Comparison of ENCODE assay signal across 11 mouse cellular contexts in the genomic region with DNA sequence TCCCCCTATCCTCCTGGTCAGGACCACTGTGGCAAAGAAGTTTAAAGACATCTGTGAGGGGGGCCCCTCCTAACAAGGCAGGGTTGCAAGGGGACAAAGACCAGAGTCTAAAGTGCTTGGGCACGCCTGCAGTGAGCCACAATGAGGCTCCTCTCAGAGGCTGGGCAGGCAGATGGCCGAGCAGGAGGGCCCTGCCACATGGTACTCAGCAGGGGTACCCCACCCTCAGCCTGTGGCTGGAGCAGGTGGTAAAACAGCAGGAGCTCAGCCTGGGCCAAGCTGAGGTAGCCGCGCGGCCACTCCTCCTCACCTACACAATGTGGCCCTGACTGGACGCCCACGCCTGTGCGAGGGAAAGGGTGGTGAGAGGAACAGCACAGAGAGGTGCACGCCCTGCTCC.
DNase-seq lines count a peak whose midpoint lies in the region; ATAC-seq lines count a peak whose summit lies in the region.
"Had no signal": no experiment of that assay in that cellular context is flagged by ENCODE, and none has a peak within 500 bp of the region (broad histone marks: within the 10 kb centered on the region; RNA-seq: fewer than 3 reads in every experiment).

No protein-coding gene starts in this region.

- H3K4me2 ChIP-seq in stomach, embryonic 16.5 days (ENCODE audit: low read depth, low read length), result no peak overlapping the region
- H3K4me2 ChIP-seq: lung, embryonic 14.5 days had no signal

- no peak overlapping the region for H3K9ac ChIP-seq in stomach, embryonic 16.5 days (ENCODE audit: low read length)
- H3K9ac ChIP-seq: lung, embryonic 14.5 days had no signal

- peak overlapping the region; percentile 80 for H3K27ac ChIP-seq in forebrain, embryonic 10.5 days
- H3K27ac ChIP-seq in stomach, embryonic 16.5 days (ENCODE audit: low read length), result no peak overlapping the region

- H3K36me3 ChIP-seq in forebrain, embryonic 10.5 days (replicated peaks), result peaks cover 34% of the 10 kb centered on the region
- H3K36me3 ChIP-seq in stomach, embryonic 16.5 days (ENCODE audit: control insufficient read depth, insufficient read depth, low read length), result peaks cover 11% of the 10 kb centered on the region; the same call in 1 of the 2 replicates

- peaks cover 30% of the 10 kb centered on the region for H3K4me1 ChIP-seq in forebrain, embryonic 10.5 days
- no peaks in the 10 kb centered on the region for H3K4me1 ChIP-seq in stomach, embryonic 16.5 days (ENCODE audit: control insufficient read depth, insufficient read depth, low read length)

- DNase-seq in left cerebral cortex, postnatal 4 days, result peak; percentile 80
- DNase-seq in left cerebral cortex, adult 11 months (ENCODE audit: low spot score), result no peak
- DNase-seq in forebrain, embryonic 10.5 days (ENCODE audit: extremely low spot score, low spot score), result peak; percentile 46
- DNase-seq in large intestine, adult 2 months (ENCODE audit: low read depth, low spot score), result peak; percentile 40
- no peak for DNase-seq in urinary bladder, postnatal 10 days (ENCODE audit: low spot score)
- DNase-seq in left cerebral cortex, postnatal 25 days (ENCODE audit: low spot score in 2 of 2), result no peak
- no peak for DNase-seq in heart, postnatal 25 days (ENCODE audit: low spot score)
- DNase-seq: adrenal gland, postnatal 10 days; lung, embryonic 14.5 days; right cerebral cortex, adult 18-20 months had no signal

- peaks cover 33% of the 10 kb centered on the region for H3K27me3 ChIP-seq in forebrain, embryonic 10.5 days (ENCODE audit: poor library complexity, severe bottlenecking)
- H3K27me3 ChIP-seq in stomach, embryonic 16.5 days (ENCODE audit: control insufficient read depth, insufficient read depth, low read length), result no peaks in the 10 kb centered on the region

- 52% methylated on average over 9 of the region's 9 CpGs for WGBS in forebrain, embryonic 10.5 days
- 33% methylated on average over 9 of the region's 9 CpGs for WGBS in large intestine, adult 2 months
- 58% methylated on average over 9 of the region's 9 CpGs for WGBS in stomach, embryonic 16.5 days

- peak; percentile 58; the same call in 1 of the 2 replicates for ATAC-seq in stomach, embryonic 16.5 days (ENCODE audit: insufficient read depth, low FRiP score)

- intact Hi-C loops in left cerebral cortex, postnatal 4 days (cut with DNase I), result no loop called here
- intact Hi-C loops in left cerebral cortex, postnatal 25 days (cut with DNase I), result no loop called here
- intact Hi-C loops in heart, postnatal 25 days (cut with DNase I), result no loop called here

- peaks cover 7% of the 10 kb centered on the region; the same call in 1 of the 2 replicates for H3K9me3 ChIP-seq in forebrain, embryonic 10.5 days
- H3K9me3 ChIP-seq in stomach, embryonic 16.5 days (replicated peaks; ENCODE audit: control insufficient read depth, low read length), result no peaks in the 10 kb centered on the region

- no peak overlapping the region for H3K4me3 ChIP-seq in forebrain, embryonic 10.5 days
- H3K4me3 ChIP-seq in stomach, embryonic 16.5 days (replicated peaks; ENCODE audit: low read length), result no peak overlapping the region

Comparison
In these comparisons a context has a peak if more than half of its experiments do, and no peak if none do; other contexts are left out.
1. DNase-seq: peak in left cerebral cortex, postnatal 4 days (single experiment), forebrain, embryonic 10.5 days (single experiment) and large intestine, adult 2 months (single experiment); none in left cerebral cortex, adult 11 months (single experiment), urinary bladder, postnatal 10 days (single experiment), left cerebral cortex, postnatal 25 days (0 of 2) and heart, postnatal 25 days (single experiment).